In the genomic region with DNA sequence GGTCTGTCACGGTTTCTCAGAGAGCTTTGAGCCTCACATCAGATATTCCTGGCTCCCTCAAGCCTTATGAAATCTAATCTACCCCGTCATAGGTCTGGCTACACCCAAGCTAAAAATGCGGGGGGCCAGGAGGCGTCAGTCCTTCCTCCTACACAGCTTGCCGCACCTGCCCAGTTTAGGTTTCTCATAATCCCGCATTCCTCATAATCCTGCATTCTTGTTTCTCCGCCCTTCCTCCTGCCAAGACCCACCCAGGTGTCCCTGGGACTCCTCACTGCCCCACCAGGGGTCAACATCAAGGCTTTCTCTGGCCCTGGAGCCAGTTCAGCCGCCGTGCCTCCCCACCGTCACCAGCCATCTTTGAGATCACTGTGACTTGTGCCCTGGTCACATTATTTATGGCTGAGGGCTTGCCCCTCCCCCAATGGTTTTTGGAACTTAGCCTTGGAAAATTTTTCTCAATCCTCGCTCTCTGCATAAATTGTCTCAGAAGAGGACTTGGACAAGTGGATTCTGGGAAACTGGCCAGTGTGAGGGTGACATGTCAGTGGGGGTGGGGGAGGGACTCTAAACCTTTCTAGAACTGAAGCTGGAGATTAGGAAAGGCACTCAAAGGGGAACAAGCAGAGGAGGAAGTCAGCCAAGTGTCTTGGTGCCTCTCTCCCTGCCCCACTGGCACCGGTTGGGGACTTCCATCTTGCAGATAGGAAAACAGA, we compare ENCODE assay signal across 8 mouse cellular contexts. TPM values are rescaled to one million over a fixed set of nuclear protein-coding genes. Genes with fewer than 3 reads are reported as not detected.
DNase-seq lines count a peak whose midpoint lies in the region; ATAC-seq and TF ChIP-seq lines count a peak whose summit lies in the region.

No protein-coding gene starts in this region.

- no peak for ATAC-seq in neural tube, embryonic 13.5 days (ENCODE audit: low read depth)
- no peak for ATAC-seq in liver, embryonic 16.5 days (ENCODE audit: low read depth)

- 53% methylated on average over 12 of the region's 12 CpGs for WGBS in neural tube, embryonic 13.5 days
- WGBS in liver, embryonic 16.5 days (ENCODE audit: insufficient replicate concordance): 35% methylated on average over 12 of the region's 12 CpGs

- H3K4me2 ChIP-seq in neural tube, embryonic 13.5 days: no peak overlapping the region
- no peak overlapping the region for H3K4me2 ChIP-seq in liver, embryonic 16.5 days (ENCODE audit: low read depth, low read length)

- H3K4me3 ChIP-seq in neural tube, embryonic 13.5 days: no peak overlapping the region
- peak overlapping the region; percentile 59 for H3K4me3 ChIP-seq in gastrocnemius, adult 2 months
- no peak overlapping the region for H3K4me3 ChIP-seq in liver, embryonic 16.5 days (ENCODE audit: low read depth, low read length)

- intact Hi-C loops in gastrocnemius, adult 2 months (cut with DNase I): loop anchor here (5.0 kb wide), 3 partner anchors 100 to 410 kb away; no protein-coding TSS in a partner anchor

- no peaks in the 10 kb centered on the region for H3K27me3 ChIP-seq in neural tube, embryonic 13.5 days
- H3K27me3 ChIP-seq in liver, embryonic 16.5 days (ENCODE audit: control insufficient read depth, insufficient read depth, low read depth, low read length): no peaks in the 10 kb centered on the region; the same call in 1 of the 2 replicates

- H3K9ac ChIP-seq in neural tube, embryonic 13.5 days: 0 out of 2 replicates have a peak overlapping the region, but pooled peaks have one; percentile 8
- no peak overlapping the region for H3K9ac ChIP-seq in liver, embryonic 16.5 days (ENCODE audit: low read depth, low read length)

- peaks cover 34% of the 10 kb centered on the region for H3K4me1 ChIP-seq in neural tube, embryonic 13.5 days (replicated peaks)
- peaks cover 9% of the 10 kb centered on the region for H3K4me1 ChIP-seq in liver, embryonic 16.5 days (ENCODE audit: control insufficient read depth, low read depth, low read length)

- H3K27ac ChIP-seq in neural tube, embryonic 13.5 days (replicated peaks): no peak overlapping the region
- peak overlapping the region; percentile 64 for H3K27ac ChIP-seq in gastrocnemius, adult 2 months
- H3K27ac ChIP-seq in liver, embryonic 16.5 days (ENCODE audit: low read length): peak overlapping the region; percentile 61

- H3K36me3 ChIP-seq in neural tube, embryonic 13.5 days: no peaks in the 10 kb centered on the region
- H3K36me3 ChIP-seq in liver, embryonic 16.5 days (ENCODE audit: control insufficient read depth, insufficient read depth): no peaks in the 10 kb centered on the region

- no peak for DNase-seq in neural tube, embryonic 10.5 days (ENCODE audit: extremely low spot score, low spot score)
- peak; percentile 79 for DNase-seq in cerebellum, adult 11 months
- peak; percentile 50 for DNase-seq in gastrocnemius, adult 2 months
- DNase-seq in kidney, adult 9 months: peak; percentile 92
- peak; percentile 47 for DNase-seq in right cerebral cortex, postnatal 25 days
- no peak for DNase-seq in spleen, adult 18-20 months

- no peaks in the 10 kb centered on the region for H3K9me3 ChIP-seq in neural tube, embryonic 13.5 days
- no peaks in the 10 kb centered on the region for H3K9me3 ChIP-seq in liver, embryonic 16.5 days (replicated peaks; ENCODE audit: control insufficient read depth, low read length)

- TF ChIP-seq CTCF in gastrocnemius, adult 2 months (IDR thresholded peaks at IDR 0.05): no peak

RNA-seq across cellular contexts. Expression of a gene that starts 23.2 kb away (rescaled TPM):
- polyA plus RNA-seq in neural tube, embryonic 13.5 days (2015; fragmentation: Nextera tagmentation; extraction: Ambion mirVana): 19.6 and 21.4 TPM in 2 replicates
- 1 to 10 TPM; 4.3 to 4.5 TPM for total RNA-seq in gastrocnemius, adult 2 months (2021)
- polyA plus RNA-seq in liver, embryonic 16.5 days (2015; fragmentation: Nextera tagmentation; extraction: Ambion mirVana): 4.7 and 5.0 TPM in 2 replicates

RNA-seq across cellular contexts. Expression of a gene that starts 30.3 kb away (rescaled TPM):
- polyA plus RNA-seq in neural tube, embryonic 13.5 days (2015; fragmentation: Nextera tagmentation; extraction: Ambion mirVana): 22.2 and 23.8 TPM in 2 replicates
- under 1 TPM in 1 of 2 experiments, not detected in 1; 0.75 TPM for total RNA-seq in gastrocnemius, adult 2 months (2021)
- 0.02 TPM in 1 of 2 replicates, not detected in the other for polyA plus RNA-seq in liver, embryonic 16.5 days (2015; fragmentation: Nextera tagmentation; extraction: Ambion mirVana)

RNA-seq across cellular contexts. Expression of a gene that starts 40.1 kb away (rescaled TPM):
- polyA plus RNA-seq in neural tube, embryonic 13.5 days (2015; fragmentation: Nextera tagmentation; extraction: Ambion mirVana): 14.5 and 18.3 TPM in 2 replicates
- 1 to 10 TPM; 2.3 to 2.7 TPM for total RNA-seq in gastrocnemius, adult 2 months (2021)
- polyA plus RNA-seq in liver, embryonic 16.5 days (2015; fragmentation: Nextera tagmentation; extraction: Ambion mirVana): 0.57 and 0.92 TPM in 2 replicates

Comparison
In these comparisons a context has a peak if more than half of its experiments do, and no peak if none do; other contexts are left out.
1. DNase-seq: peak in cerebellum, adult 11 months (single experiment), gastrocnemius, adult 2 months (single experiment), kidney, adult 9 months (single experiment) and right cerebral cortex, postnatal 25 days (single experiment); none in neural tube, embryonic 10.5 days (single experiment) and spleen, adult 18-20 months (0 of 2).
2. RNA of a gene that starts 30.3 kb away (polyA plus RNA-seq): 22.2 to 23.8 TPM in neural tube, embryonic 13.5 days; 0.02 TPM in liver, embryonic 16.5 days; every median in the first group is over 10 times any median in the second.